Mouse (Mus musculus) liver, postnatal 0 days (tissue): ENCODE results near the gene Dennd5a. TPM values are rescaled to one million over a fixed set of nuclear protein-coding genes. Genes with fewer than 3 reads are reported as not detected.

ENCODE experiments used
- ATAC-seq: fragments of 200-750 bp; cut with Nextera tagmentation; 2 replicates; pipeline ENCODE4 v1.8.0; 2017; ENCODE audit warnings: mild to moderate bottlenecking, moderate library complexity
- DNase-seq: peaks from one replicate; pipeline ENCODE4 v3.0.0-alpha.2; 2016
- H3K27ac ChIP-seq: fragments of 300-500 bp; sonication (generic); 2 replicates; pipeline ENCODE4 v1.5.1; 2014; ENCODE audit warnings: antibody characterized with exemption, moderate library complexity, mild to moderate bottlenecking, low read depth
- H3K27me3 ChIP-seq: fragments of 300-500 bp; sonication (generic); 2 replicates; pipeline ENCODE4 v1.6.1; 2014; ENCODE audit warnings: low read length, control low read depth, mixed read lengths; ENCODE audit not compliant: insufficient read depth
- H3K36me3 ChIP-seq: fragments of 300-500 bp; sonication (generic); replicated peaks from 2 replicates; pipeline ENCODE4 v1.6.1; 2014; ENCODE audit warnings: mild to moderate bottlenecking, control low read depth, low read length, moderate library complexity, mixed read lengths; ENCODE audit not compliant: insufficient read depth
- H3K4me1 ChIP-seq: fragments of 300-500 bp; sonication (generic); 2 replicates; pipeline ENCODE4 v1.6.1; 2014; ENCODE audit warnings: antibody characterized with exemption, mild to moderate bottlenecking, control low read depth; ENCODE audit not compliant: insufficient read depth
- H3K4me2 ChIP-seq: fragments of 300-500 bp; sonication (generic); 2 replicates; pipeline ENCODE4 v1.6.1; 2014; ENCODE audit warnings: low read depth, mild to moderate bottlenecking, low read length, moderate library complexity, mixed read lengths
- H3K4me3 ChIP-seq: fragments of 300-500 bp; sonication (generic); 2 replicates; pipeline ENCODE4 v1.5.1; 2014; ENCODE audit warnings: low read depth, low read length
- H3K9ac ChIP-seq: fragments of 300-500 bp; sonication (generic); replicated peaks from 2 replicates; pipeline ENCODE4 v1.6.1; 2014; ENCODE audit warnings: mild to moderate bottlenecking, moderate library complexity
- H3K9me3 ChIP-seq: fragments of 300-500 bp; sonication (generic); 2 replicates; pipeline ENCODE4 v1.6.1; 2016; ENCODE audit warnings: mild to moderate bottlenecking, control low read depth, low read length, mixed read lengths
- CTCF ChIP-seq: sonication (generic); IDR thresholded peaks from 2 replicates; pipeline ENCODE4 v1.5.1; 2016; ENCODE audit warnings: antibody characterized with exemption, low read depth
- EP300 ChIP-seq: IDR thresholded peaks from 2 replicates; pipeline ENCODE4 v1.6.1; 2016; ENCODE audit warnings: antibody characterized with exemption, low read depth, mild to moderate bottlenecking
- WGBS: fragments of 180-500 bp; shearing (Covaris S2); extraction: QIAGEN DNeasy Blood & Tissue Kit; methylation state at CpG from one replicate; pipeline ENCODE4 v1.1.7; 2014; ENCODE audit not compliant: insufficient replicate concordance; 5-methylcytosine and 5-hydroxymethylcytosine counted together
- polyA plus RNA-seq: library from polyadenylated mRNA; unstranded; fragments of >200 nt; fragmentation: Nextera tagmentation; extraction: Ambion mirVana; gene quantifications from 2 replicates; pipeline ENCODE4 v1.2.1, GENCODE M21; 2015

The Dennd5a gene
- polyA plus RNA-seq, 1 experiment from 2014 or later = 8.0 TPM

- Histone ChIP-seq H3K9me3 (no peaks in the 10 kb centered on the region), H3K27ac (no peak overlapping the region), H3K27me3 (peaks cover 40% of the 10 kb centered on the region), H3K4me3 (no peak overlapping the region), H3K36me3 (no peaks in the 10 kb centered on the region), H3K4me2 (no peak overlapping the region), H3K9ac (no peak overlapping the region), H3K4me1 (no peaks in the 10 kb centered on the region; the same call in 1 of the 2 replicates)
- ATAC-seq = no peak
- TF ChIP-seq CTCF (no peak), EP300 (no peak)
- WGBS = 50% methylated on average over 3 of the region's 3 CpGs
- DNase-seq = no peak
Observed at GRCm38 (mm10) chr7:109868498-109868897, 91.8 kb downstream of the Dennd5a start.

- no peak for ATAC-seq
- 75% methylated on average over 3 of the region's 3 CpGs for WGBS
- H3K36me3 ChIP-seq = no peaks in the 10 kb centered on the region
- no peak for DNase-seq
- TF ChIP-seq EP300 (no peak), CTCF (no peak)
- no peaks in the 10 kb centered on the region; the same call in 1 of the 2 replicates for H3K4me1 ChIP-seq
- H3K4me2 ChIP-seq = no peak overlapping the region
- no peak overlapping the region for H3K27ac ChIP-seq
- peaks cover 42% of the 10 kb centered on the region for H3K27me3 ChIP-seq
- H3K4me3 ChIP-seq = no peak overlapping the region
- no peaks in the 10 kb centered on the region for H3K9me3 ChIP-seq
- H3K9ac ChIP-seq = no peak overlapping the region
Observed at GRCm38 (mm10) chr7:109866643-109867042, 93.6 kb downstream of the Dennd5a start.

GRCm38 (mm10) chr7:109865370-109866229, 94.7 kb downstream of the Dennd5a start, which contains the start of gene Scube2:
Scube2 (minus strand) TSS chr7:109865679.
- Histone ChIP-seq H3K27me3 (peaks cover 42% of the 10 kb centered on the region), H3K4me1 (no peaks in the 10 kb centered on the region; the same call in 1 of the 2 replicates), H3K4me3 (peak within 1 kb of the TSS; percentile 50), H3K9me3 (no peaks in the 10 kb centered on the region), H3K27ac (no peak within 1 kb of the TSS), H3K36me3 (no peaks in the 10 kb centered on the region), H3K9ac (0 out of 2 replicates have a peak within 1 kb of the TSS, but pooled peaks have one; percentile 0), H3K4me2 (peak within 1 kb of the TSS; percentile 83)
- TF ChIP-seq EP300 = no peak
- TF ChIP-seq CTCF = no peak
- ATAC-seq (no peak), DNase-seq (peak; percentile 28)
- 3% methylated on average over 43 of the region's 69 CpGs for WGBS

GRCm38 (mm10) chr7:109863561-109863960, 96.7 kb downstream of the Dennd5a start:
- WGBS = 15% methylated on average over 4 of the region's 4 CpGs
- no peak overlapping the region for H3K4me3 ChIP-seq
- H3K27ac ChIP-seq = no peak overlapping the region
- ATAC-seq = no peak
- H3K4me2 ChIP-seq = no peak overlapping the region
- peaks cover 44% of the 10 kb centered on the region for H3K27me3 ChIP-seq
- H3K9ac ChIP-seq = no peak overlapping the region
- no peaks in the 10 kb centered on the region; the same call in 1 of the 2 replicates for H3K4me1 ChIP-seq
- no peak for TF ChIP-seq EP300
- no peak for TF ChIP-seq CTCF
- no peak for DNase-seq
- no peaks in the 10 kb centered on the region for H3K9me3 ChIP-seq
- no peaks in the 10 kb centered on the region for H3K36me3 ChIP-seq

- TF ChIP-seq CTCF = no peak
- Histone ChIP-seq H3K27ac (no peak overlapping the region), H3K9ac (no peak overlapping the region), H3K4me1 (no peaks in the 10 kb centered on the region), H3K36me3 (no peaks in the 10 kb centered on the region), H3K9me3 (no peaks in the 10 kb centered on the region), H3K4me3 (no peak overlapping the region), H3K4me2 (no peak overlapping the region), H3K27me3 (peaks cover 21% of the 10 kb centered on the region)
- ATAC-seq (no peak), DNase-seq (no peak)
- 82% methylated on average over 7 of the region's 7 CpGs for WGBS
Observed at GRCm38 (mm10) chr7:109860162-109860561, 100.1 kb downstream of the Dennd5a start.

- no peaks in the 10 kb centered on the region for H3K9me3 ChIP-seq
- no peak for DNase-seq
- ATAC-seq = no peak
- no peaks in the 10 kb centered on the region for H3K36me3 ChIP-seq
- TF ChIP-seq CTCF (no peak), EP300 (no peak)
- no peak overlapping the region for H3K27ac ChIP-seq
- no peaks in the 10 kb centered on the region for H3K4me1 ChIP-seq
- 32% methylated on average over 6 of the region's 6 CpGs for WGBS
- no peak overlapping the region for H3K4me2 ChIP-seq
- peaks cover 13% of the 10 kb centered on the region for H3K27me3 ChIP-seq
- H3K9ac ChIP-seq = no peak overlapping the region
- H3K4me3 ChIP-seq = no peak overlapping the region
Observed at GRCm38 (mm10) chr7:109859354-109859753, 100.9 kb downstream of the Dennd5a start.
